Mouse (Mus musculus) hindbrain, postnatal 0 days (tissue): ENCODE results near the gene Gm49380. TPM values are rescaled to one million over a fixed set of nuclear protein-coding genes. Genes with fewer than 3 reads are reported as not detected.

Experiments
- ATAC-seq: fragments of 200-750 bp; cut with Nextera tagmentation; 2 replicates; pipeline ENCODE4 v1.8.0; 2017; ENCODE audit warnings: mild to moderate bottlenecking, moderate TSS enrichment, moderate library complexity
- DNase-seq: peaks from one replicate; pipeline ENCODE4 v3.0.0-alpha.2; 2015; ENCODE audit warnings: low spot score
- H3K27ac ChIP-seq: fragments of 300-500 bp; sonication (generic); 2 replicates; pipeline ENCODE4 v1.5.1; 2014; ENCODE audit warnings: mild to moderate bottlenecking
- H3K27me3 ChIP-seq: fragments of 300-500 bp; sonication (generic); 2 replicates; pipeline ENCODE4 v1.6.1; 2014; ENCODE audit warnings: low read length, mixed read lengths; ENCODE audit not compliant: insufficient read depth
- H3K36me3 ChIP-seq: fragments of 300-500 bp; sonication (generic); 2 replicates; pipeline ENCODE4 v1.6.1; 2014; ENCODE audit warnings: low read length, mixed read lengths; ENCODE audit not compliant: insufficient read depth
- H3K4me1 ChIP-seq: fragments of 300-500 bp; sonication (generic); 2 replicates; pipeline ENCODE4 v1.6.1; 2014; ENCODE audit warnings: antibody characterized with exemption, low read length, mixed read lengths; ENCODE audit not compliant: insufficient read depth
- H3K4me2 ChIP-seq: fragments of 300-500 bp; sonication (generic); 2 replicates; pipeline ENCODE4 v1.6.1; 2014; ENCODE audit warnings: low read depth, mild to moderate bottlenecking, low read length, moderate library complexity, mixed read lengths
- H3K4me3 ChIP-seq: fragments of 300-500 bp; sonication (generic); 2 replicates; pipeline ENCODE4 v1.5.1; 2014; ENCODE audit warnings: low read length
- H3K9ac ChIP-seq: fragments of 300-500 bp; sonication (generic); replicated peaks from 2 replicates; pipeline ENCODE4 v1.6.1; 2014; ENCODE audit warnings: mild to moderate bottlenecking, low read length, moderate library complexity, mixed read lengths
- H3K9me3 ChIP-seq: fragments of 300-500 bp; sonication (generic); 2 replicates; pipeline ENCODE4 v1.6.1; 2016; ENCODE audit warnings: low read length, mixed read lengths
- CTCF ChIP-seq: IDR thresholded peaks from 2 replicates; pipeline ENCODE4 v1.5.1; 2016; ENCODE audit warnings: antibody characterized with exemption, control low read depth, low read depth
- WGBS: fragments of 180-500 bp; shearing (Covaris S2); extraction: QIAGEN DNeasy Blood & Tissue Kit; methylation state at CpG from one replicate; pipeline ENCODE4 v1.1.7; 2014; 5-methylcytosine and 5-hydroxymethylcytosine counted together
- polyA plus RNA-seq: library from polyadenylated mRNA; unstranded; fragments of >200 nt; fragmentation: Nextera tagmentation; extraction: Ambion mirVana; gene quantifications from 2 replicates; pipeline ENCODE4 v1.2.1, GENCODE M21; 2015
- total RNA-seq: library from RNA; depleted of rRNA; stranded (reverse); fragments of >200 nt; gene quantifications from 2 replicates; pipeline ENCODE4 v1.2.3, GENCODE M21; 2014

The Gm49380 gene
- total and polyA plus RNA-seq, 2 experiments from 2014 or later, result not detected

GRCm38 (mm10) chr9:44131276-44131590, 17.9 kb upstream of the Gm49380 start:
- no peaks in the 10 kb centered on the region for H3K9me3 ChIP-seq
- TF ChIP-seq CTCF, result no peak
- ATAC-seq (no peak), DNase-seq (no peak)
- 49% methylated on average over 7 of the region's 7 CpGs for WGBS
- no peak overlapping the region for H3K4me2 ChIP-seq
- H3K9ac ChIP-seq, result no peak overlapping the region
- no peaks in the 10 kb centered on the region for H3K36me3 ChIP-seq
- H3K4me3 ChIP-seq, result no peak overlapping the region
- peak overlapping the region; percentile 8; the same call in 1 of the 2 replicates for H3K27ac ChIP-seq
- H3K27me3 ChIP-seq, result peaks cover 19% of the 10 kb centered on the region; the same call in 1 of the 2 replicates
- peaks cover 11% of the 10 kb centered on the region for H3K4me1 ChIP-seq

GRCm38 (mm10) chr9:44130581-44131275, 17.4 kb upstream of the Gm49380 start:
- no peak overlapping the region for H3K4me3 ChIP-seq
- H3K9ac ChIP-seq, result no peak overlapping the region
- peaks cover 14% of the 10 kb centered on the region; the same call in 1 of the 2 replicates for H3K27me3 ChIP-seq
- peak overlapping the region; percentile 59; the same call in 1 of the 2 replicates for H3K4me2 ChIP-seq
- peaks cover 13% of the 10 kb centered on the region for H3K4me1 ChIP-seq
- no peaks in the 10 kb centered on the region for H3K9me3 ChIP-seq
- no peak for TF ChIP-seq CTCF
- ATAC-seq (peak; percentile 18; the same call in 1 of the 2 replicates), DNase-seq (no peak)
- 22% methylated on average over 19 of the region's 19 CpGs for WGBS
- no peaks in the 10 kb centered on the region for H3K36me3 ChIP-seq
- no peak overlapping the region for H3K27ac ChIP-seq

GRCm38 (mm10) chr9:44130034-44130433, 16.7 kb upstream of the Gm49380 start:
- Histone ChIP-seq H3K9ac (peak overlapping the region; percentile 26; the same call in 1 of the 2 replicates), H3K9me3 (no peaks in the 10 kb centered on the region), H3K4me1 (peaks cover 13% of the 10 kb centered on the region), H3K4me2 (peak overlapping the region; percentile 59), H3K27ac (0 out of 2 replicates have a peak overlapping the region, but pooled peaks have one; percentile 22), H3K4me3 (peak overlapping the region; percentile 26), H3K27me3 (peaks cover 14% of the 10 kb centered on the region; the same call in 1 of the 2 replicates), H3K36me3 (no peaks in the 10 kb centered on the region)
- WGBS, result under 1% methylated on average over 27 of the region's 27 CpGs
- DNase-seq, result peak; percentile 20
- 0 out of 2 replicates have a peak, but pooled peaks have one; percentile 25 for ATAC-seq
- TF ChIP-seq CTCF, result no peak

GRCm38 (mm10) chr9:44129633-44130032, 16.3 kb upstream of the Gm49380 start:
- ATAC-seq (no peak), DNase-seq (no peak)
- peaks cover 14% of the 10 kb centered on the region; the same call in 1 of the 2 replicates for H3K27me3 ChIP-seq
- H3K27ac ChIP-seq, result 0 out of 2 replicates have a peak overlapping the region, but pooled peaks have one; percentile 22
- no peaks in the 10 kb centered on the region for H3K36me3 ChIP-seq
- H3K9me3 ChIP-seq, result no peaks in the 10 kb centered on the region
- H3K4me3 ChIP-seq, result peak overlapping the region; percentile 26
- peaks cover 13% of the 10 kb centered on the region for H3K4me1 ChIP-seq
- WGBS, result 13% methylated on average over 9 of the region's 9 CpGs
- H3K4me2 ChIP-seq, result peak overlapping the region; percentile 59
- TF ChIP-seq CTCF, result no peak
- H3K9ac ChIP-seq, result peak overlapping the region; percentile 26; the same call in 1 of the 2 replicates

GRCm38 (mm10) chr9:44127351-44127801, 14.1 kb upstream of the Gm49380 start:
- ATAC-seq, result no peak

GRCm38 (mm10) chr9:44126746-44127145, 13.4 kb upstream of the Gm49380 start:
- Histone ChIP-seq H3K4me3 (no peak overlapping the region), H3K9ac (no peak overlapping the region), H3K4me1 (peaks cover 4% of the 10 kb centered on the region), H3K9me3 (no peaks in the 10 kb centered on the region), H3K4me2 (no peak overlapping the region), H3K27ac (no peak overlapping the region), H3K36me3 (no peaks in the 10 kb centered on the region), H3K27me3 (no peaks in the 10 kb centered on the region)
- TF ChIP-seq CTCF, result no peak
- 86% methylated on average over 3 of the region's 3 CpGs for WGBS
- ATAC-seq (no peak), DNase-seq (no peak)

More at GRCm38 (mm10) chr9:44127351-44127801, 14.1 kb upstream of the Gm49380 start:
- Histone ChIP-seq H3K4me3 (no peak overlapping the region), H3K9ac (no peak overlapping the region), H3K4me1 (peaks cover 4% of the 10 kb centered on the region), H3K4me2 (no peak overlapping the region), H3K27me3 (peaks cover 2% of the 10 kb centered on the region; the same call in 1 of the 2 replicates), H3K27ac (no peak overlapping the region), H3K9me3 (no peaks in the 10 kb centered on the region), H3K36me3 (no peaks in the 10 kb centered on the region)
- no peak for TF ChIP-seq CTCF
- DNase-seq, result no peak
- 35% methylated on average over 3 of the region's 3 CpGs for WGBS
